Mouse (Mus musculus) heart, embryonic 14.5 days (tissue): ENCODE results near the gene Iqcf5. TPM values are rescaled to one million over a fixed set of nuclear protein-coding genes. Genes with fewer than 3 reads are reported as not detected.

ENCODE experiments used
- ATAC-seq: fragments of 200-750 bp; cut with Nextera tagmentation; 2 replicates; pipeline ENCODE4 v1.8.0; 2017; ENCODE audit warnings: low read depth, moderate TSS enrichment; ENCODE audit not compliant: insufficient number of reproducible peaks, insufficient read depth, low FRiP score
- H3K27ac ChIP-seq, 2 experiments: fragments of 200-500 bp in 1 of 2; fragments of 300-500 bp in 1 of 2; sonication (generic) in 1 of 2; replicated peaks in 1 of 2; 2 replicates each; pipeline ENCODE4 v1.5.1; 2012 to 2014; ENCODE audit warnings: low read depth in 2 of 2, low read length in 2 of 2, control low read depth in 1 of 2, mild to moderate bottlenecking in 1 of 2, mixed read lengths in 1 of 2; ENCODE audit not compliant: control insufficient read depth in 1 of 2, insufficient read depth in 1 of 2
- H3K27me3 ChIP-seq: fragments of 300-500 bp; sonication (generic); 2 replicates; pipeline ENCODE4 v1.6.1; 2014; ENCODE audit warnings: mild to moderate bottlenecking, low read length, control low read depth; ENCODE audit not compliant: control insufficient read depth, insufficient read depth
- H3K36me3 ChIP-seq: fragments of 300-500 bp; sonication (generic); 2 replicates; pipeline ENCODE4 v1.6.1; 2014; ENCODE audit warnings: mild to moderate bottlenecking, control low read depth, low read length, mixed read lengths; ENCODE audit not compliant: control insufficient read depth, insufficient read depth
- H3K4me1 ChIP-seq, 2 experiments: fragments of 200-500 bp in 1 of 2; fragments of 300-500 bp in 1 of 2; sonication (generic) in 1 of 2; 2 replicates each; pipeline ENCODE4 v1.6.1; 2012 to 2014; ENCODE audit warnings: low read length in 2 of 2, control low read depth in 1 of 2, mixed read lengths in 1 of 2; ENCODE audit not compliant: control insufficient read depth in 2 of 2, insufficient read depth in 2 of 2
- H3K4me2 ChIP-seq: fragments of 300-500 bp; sonication (generic); 2 replicates; pipeline ENCODE4 v1.6.1; 2014; ENCODE audit warnings: mild to moderate bottlenecking, low read length
- H3K4me3 ChIP-seq, 2 experiments: fragments of 200-500 bp in 1 of 2; fragments of 300-500 bp in 1 of 2; sonication (generic) in 1 of 2; 2 replicates each; pipeline ENCODE4 v1.5.1; 2012 to 2014; ENCODE audit warnings: low read length in 2 of 2, mild to moderate bottlenecking in 2 of 2, control low read depth in 1 of 2, low read depth in 1 of 2, moderate library complexity in 1 of 2; ENCODE audit not compliant: control insufficient read depth in 1 of 2, insufficient read depth in 1 of 2
- H3K9ac ChIP-seq: fragments of 300-500 bp; sonication (generic); 2 replicates; pipeline ENCODE4 v1.6.1; 2014; ENCODE audit warnings: mild to moderate bottlenecking, low read length
- H3K9me3 ChIP-seq: fragments of 300-500 bp; sonication (generic); 2 replicates; pipeline ENCODE4 v1.6.1; 2016; ENCODE audit warnings: low read length, control low read depth; ENCODE audit not compliant: control insufficient read depth
- WGBS: fragments of 180-500 bp; shearing (Covaris S2); extraction: QIAGEN DNeasy Blood & Tissue Kit; methylation state at CpG from one replicate; pipeline ENCODE4 v1.1.7; 2014; 5-methylcytosine and 5-hydroxymethylcytosine counted together
- polyA plus RNA-seq: library from polyadenylated mRNA; unstranded; fragments of >200 nt; fragmentation: Nextera tagmentation; extraction: Ambion mirVana; gene quantifications from 2 replicates; pipeline ENCODE4 v1.2.1, GENCODE M21; 2014

Iqcf5 gene
- polyA plus RNA-seq, 1 experiment from 2014 or later = not detected

DNA sequence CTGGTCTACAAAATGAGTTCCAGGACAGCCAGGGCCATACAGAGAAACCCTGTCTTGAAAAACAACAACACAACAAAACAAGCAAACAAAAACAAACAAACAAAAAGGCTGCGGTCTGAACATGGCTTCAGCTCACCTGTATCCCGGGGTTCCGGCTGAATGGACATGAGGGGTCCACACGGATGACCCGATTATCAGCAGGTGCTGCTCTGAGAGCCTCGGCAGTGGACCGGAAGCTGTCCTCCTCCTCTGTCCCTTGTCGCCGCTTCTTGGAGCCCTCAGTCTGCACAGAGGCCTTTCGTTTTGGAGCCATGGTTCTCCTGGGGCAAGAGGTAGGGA lies 38.7 kb upstream of the Iqcf5 start, which contains the start of gene Rrp9:
TSS of gene Rrp9 (plus strand) at position 301 of the 339 bp plus-strand sequence.
- WGBS = 90% methylated on average over 10 of the region's 10 CpGs
- Histone ChIP-seq H3K4me3 (peak within 1 kb of the TSS; percentile 1 to 13; a peak in 2 of 4 replicates), H3K27ac (peak within 1 kb of the TSS; percentile 3 to 56)

GRCm38 (mm10) chr9:106476002-106476923 lies 38.1 kb upstream of the Iqcf5 start:
- H3K27me3 ChIP-seq = no peaks in the 10 kb centered on the region
- H3K36me3 ChIP-seq = peaks cover 12% of the 10 kb centered on the region
- 27% methylated on average over 16 of the region's 16 CpGs for WGBS
- peaks cover 29% of the 10 kb centered on the region in 2 experiments for H3K4me1 ChIP-seq
- H3K27ac ChIP-seq = peak overlapping the region; percentile 3 to 56
- ATAC-seq = peak; percentile 31
- H3K9me3 ChIP-seq = no peaks in the 10 kb centered on the region
- peak overlapping the region; percentile 49 for H3K9ac ChIP-seq
- H3K4me2 ChIP-seq = peak overlapping the region; percentile 45
- H3K4me3 ChIP-seq = peak overlapping the region; percentile 1 to 13; a peak in 2 of 4 replicates

More for the DNA sequence above, 38.7 kb upstream of the Iqcf5 start, which contains the start of gene Rrp9:
- ATAC-seq = no peak
- Histone ChIP-seq H3K4me1 (peaks cover 29% of the 10 kb centered on the region in 2 experiments), H3K9me3 (no peaks in the 10 kb centered on the region), H3K4me2 (peak within 1 kb of the TSS; percentile 45), H3K9ac (peak within 1 kb of the TSS; percentile 49), H3K27me3 (no peaks in the 10 kb centered on the region), H3K36me3 (peaks cover 6% of the 10 kb centered on the region)

DNA sequence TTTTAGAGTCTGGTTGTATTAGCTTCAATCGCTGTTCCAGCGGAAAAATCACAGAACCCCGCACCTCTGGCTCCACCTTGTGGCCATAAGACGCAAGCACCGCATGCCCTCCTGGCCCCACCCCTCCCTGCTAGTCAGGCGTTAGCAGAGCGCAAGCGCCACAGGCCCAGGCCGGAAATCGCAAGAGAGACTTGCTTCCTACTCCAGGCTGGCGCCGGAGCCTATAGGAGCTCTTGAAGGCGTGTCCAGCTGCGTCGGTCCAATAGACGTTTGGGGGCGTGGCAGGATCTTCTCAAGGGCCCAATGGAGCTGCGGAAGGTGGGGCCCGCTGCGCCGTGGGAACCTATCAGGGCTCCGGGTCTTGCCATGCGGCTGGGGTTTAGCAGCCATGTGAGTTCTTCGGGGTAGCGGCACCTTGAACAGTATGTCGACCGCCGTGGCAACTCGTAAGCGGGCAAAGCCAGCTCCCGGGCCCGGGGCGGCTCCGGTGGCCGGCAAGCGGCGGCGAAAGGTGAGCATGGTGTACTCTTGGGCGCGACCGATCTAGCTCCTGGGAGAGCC lies 37.4 kb upstream of the Iqcf5 start, which contains the start of gene Parp3:
TSS of gene Parp3 (minus strand) at position 26 of the 561 bp plus-strand sequence.
- peak; percentile 95 for ATAC-seq
- under 1% methylated on average over 41 of the region's 41 CpGs for WGBS
- Histone ChIP-seq H3K27me3 (no peaks in the 10 kb centered on the region), H3K9ac (peak within 1 kb of the TSS; percentile 70), H3K4me1 (peaks cover 23 to 25% of the 10 kb centered on the region in 2 experiments), H3K9me3 (no peaks in the 10 kb centered on the region), H3K4me2 (peak within 1 kb of the TSS; percentile 85), H3K4me3 (peak within 1 kb of the TSS; percentile 47 to 65), H3K36me3 (peaks cover 20% of the 10 kb centered on the region), H3K27ac (peak within 1 kb of the TSS; percentile 3 to 56)

DNA sequence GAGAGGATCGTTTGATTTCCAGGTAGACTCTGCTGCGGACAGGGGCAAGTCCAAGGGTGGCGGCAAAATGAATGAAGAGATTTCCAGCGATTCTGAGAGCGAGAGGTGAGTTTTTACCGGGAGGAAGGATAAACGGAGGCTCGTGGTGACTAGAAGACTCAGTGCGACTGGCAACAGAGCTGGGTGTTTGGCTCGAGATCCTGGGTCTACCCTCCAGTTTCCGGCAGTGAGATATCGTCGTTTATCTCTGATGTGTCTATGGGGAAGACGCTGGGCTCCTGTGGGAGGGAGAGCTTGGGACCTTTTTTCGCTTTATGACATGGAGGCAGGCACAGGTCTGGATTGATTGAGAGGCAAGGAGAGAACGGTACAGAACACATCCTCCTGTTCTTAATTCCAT lies 36.7 kb upstream of the Iqcf5 start:
- Histone ChIP-seq H3K36me3 (peaks cover 26% of the 10 kb centered on the region), H3K4me2 (peak overlapping the region; percentile 85), H3K27ac (no peak overlapping the region), H3K9ac (peak overlapping the region; percentile 70), H3K9me3 (no peaks in the 10 kb centered on the region), H3K4me1 (peaks cover 18 to 24% of the 10 kb centered on the region in 2 experiments), H3K27me3 (no peaks in the 10 kb centered on the region), H3K4me3 (peak overlapping the region; percentile 47 to 65)
- ATAC-seq = no peak
- 3% methylated on average over 16 of the region's 16 CpGs for WGBS

GRCm38 (mm10) chr9:106478101-106478500 lies 36.3 kb upstream of the Iqcf5 start:
- peak overlapping the region; percentile 85 for H3K4me2 ChIP-seq
- H3K27me3 ChIP-seq = no peaks in the 10 kb centered on the region
- peak overlapping the region; percentile 70 for H3K9ac ChIP-seq
- no peak for ATAC-seq
- H3K36me3 ChIP-seq = peaks cover 31% of the 10 kb centered on the region
- H3K4me1 ChIP-seq = peaks cover 18 to 24% of the 10 kb centered on the region in 2 experiments
- WGBS = 70% methylated on average over 9 of the region's 9 CpGs
- H3K27ac ChIP-seq = no peak overlapping the region
- no peaks in the 10 kb centered on the region for H3K9me3 ChIP-seq
- peak overlapping the region; percentile 47 to 65 for H3K4me3 ChIP-seq

GRCm38 (mm10) chr9:106480541-106480940 lies 33.8 kb upstream of the Iqcf5 start:
- 91% methylated on average over 7 of the region's 7 CpGs for WGBS
- no peak overlapping the region for H3K9ac ChIP-seq
- H3K4me3 ChIP-seq = no peak overlapping the region
- H3K4me1 ChIP-seq = peaks cover 15 to 20% of the 10 kb centered on the region in 2 experiments
- H3K4me2 ChIP-seq = no peak overlapping the region
- no peak for ATAC-seq
- H3K27ac ChIP-seq = no peak overlapping the region
- H3K27me3 ChIP-seq = no peaks in the 10 kb centered on the region
- H3K36me3 ChIP-seq = peaks cover 55% of the 10 kb centered on the region
- no peaks in the 10 kb centered on the region for H3K9me3 ChIP-seq

DNA sequence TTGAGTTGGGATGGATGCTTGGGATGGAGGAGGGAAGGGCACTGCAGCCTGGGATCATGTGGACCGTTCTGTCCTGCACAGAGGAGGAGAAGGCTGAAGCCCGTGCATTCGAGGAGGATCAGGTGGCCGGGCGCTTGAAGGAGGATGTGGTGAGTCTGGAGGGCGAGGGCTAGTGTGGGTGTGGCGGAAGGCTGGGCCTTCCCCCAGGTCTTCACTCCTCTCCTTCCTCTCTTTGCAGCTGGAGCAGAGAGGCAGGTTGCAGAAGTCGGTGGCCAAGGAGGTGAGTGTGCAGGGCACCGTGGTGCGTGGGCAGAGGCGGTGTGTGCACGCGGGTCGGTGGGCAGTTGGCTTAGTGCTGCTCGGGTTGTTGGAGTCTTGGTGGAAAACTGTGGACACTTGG lies 33.3 kb upstream of the Iqcf5 start:
- Histone ChIP-seq H3K27ac (no peak overlapping the region), H3K4me2 (no peak overlapping the region), H3K9ac (no peak overlapping the region), H3K9me3 (no peaks in the 10 kb centered on the region), H3K4me3 (no peak overlapping the region), H3K4me1 (peaks cover 12 to 15% of the 10 kb centered on the region in 2 experiments), H3K36me3 (peaks cover 60% of the 10 kb centered on the region), H3K27me3 (no peaks in the 10 kb centered on the region)
- WGBS = 93% methylated on average over 15 of the region's 15 CpGs
- ATAC-seq = no peak
